Mouse (Mus musculus): ENCODE results near the gene Mib2. TPM values are rescaled to one million over a fixed set of nuclear protein-coding genes. Genes with fewer than 3 reads are reported as not detected.
"Not testable (repeated sequence)": the region's sequence is repeated elsewhere in the genome, so short reads cannot be mapped to it uniquely, and the experiment has no call there.

Gene Mib2
- polyA plus RNA-seq, 1 experiment: 34.2 TPM

- TF ChIP-seq GATA1 (IDR thresholded peaks at IDR 0.05; ENCODE audit: low read length): no peak
Measured at GRCm38 (mm10) chr4:155649355-155649754, 19.6 kb downstream of the Mib2 start.

- TF ChIP-seq GATA1 (IDR thresholded peaks at IDR 0.05; ENCODE audit: low read length): no peak
Measured at GRCm38 (mm10) chr4:155645721-155646120, 23.3 kb downstream of the Mib2 start.

- not testable (repeated sequence) for TF ChIP-seq GATA1 (IDR thresholded peaks at IDR 0.05; ENCODE audit: low read length)
Measured at GRCm38 (mm10) chr4:155645308-155645707, 23.7 kb downstream of the Mib2 start, which contains the start of gene Gm10563. TSS of gene Gm10563 (minus strand) at chr4:155645408.

GRCm38 (mm10) chr4:155643531-155643930 is 25.5 kb downstream of the Mib2 start:
- TF ChIP-seq GATA1 (IDR thresholded peaks at IDR 0.05; ENCODE audit: low read length): no peak

GRCm38 (mm10) chr4:155635766-155636499 is 33.1 kb downstream of the Mib2 start:
- no peak for TF ChIP-seq GATA1 (IDR thresholded peaks at IDR 0.05; ENCODE audit: low read length)

GRCm38 (mm10) chr4:155630267-155630666 is 38.7 kb downstream of the Mib2 start:
- no peak for TF ChIP-seq GATA1 (IDR thresholded peaks at IDR 0.05; ENCODE audit: low read length)

- TF ChIP-seq GATA1 (IDR thresholded peaks at IDR 0.05; ENCODE audit: low read length): no peak
Measured at GRCm38 (mm10) chr4:155624338-155625291, 44.4 kb downstream of the Mib2 start, which contains the start of gene Cdk11b. TSS of gene Cdk11b (plus strand) at chr4:155624854.

- TF ChIP-seq GATA1 (IDR thresholded peaks at IDR 0.05; ENCODE audit: low read length): no peak
Measured at GRCm38 (mm10) chr4:155618321-155618720, 50.7 kb downstream of the Mib2 start.

- TF ChIP-seq GATA1 (IDR thresholded peaks at IDR 0.05; ENCODE audit: low read length): no peak
Measured at GRCm38 (mm10) chr4:155613264-155613663, 55.7 kb downstream of the Mib2 start.

GRCm38 (mm10) chr4:155611860-155612259 is 57.1 kb downstream of the Mib2 start:
- no peak for TF ChIP-seq GATA1 (IDR thresholded peaks at IDR 0.05; ENCODE audit: low read length)

- TF ChIP-seq GATA1 (IDR thresholded peaks at IDR 0.05; ENCODE audit: low read length): no peak
Measured at GRCm38 (mm10) chr4:155606825-155607224, 62.2 kb downstream of the Mib2 start.

- no peak for TF ChIP-seq GATA1 (IDR thresholded peaks at IDR 0.05; ENCODE audit: low read length)
Measured at GRCm38 (mm10) chr4:155605132-155605531, 63.9 kb downstream of the Mib2 start.

Other genes starting within 250 kb of the Mib2 start
- not detected in 2 replicates for gene Tmem52, start 200.1 kb downstream of the Mib2 start, polyA plus RNA-seq (2012)
- gene Gnb1, start 177.8 kb downstream of the Mib2 start, polyA plus RNA-seq (2012): 30.2 and 42.8 TPM in 2 replicates
- 69.0 and 74.8 TPM in 2 replicates for gene Nadk, start 106.8 kb downstream of the Mib2 start, polyA plus RNA-seq (2012)
- gene Slc35e2, start 67.8 kb downstream of the Mib2 start, polyA plus RNA-seq (2012): 2.6 TPM in 2 replicates
- 112 and 114 TPM in 2 replicates for gene Cdk11b, start 44.3 kb downstream of the Mib2 start, polyA plus RNA-seq (2012)
- gene Gm10563, start 23.8 kb downstream of the Mib2 start, polyA plus RNA-seq (2012): not detected in 2 replicates
- 0.08 and 0.09 TPM in 2 replicates for gene Mmp23, start 15.8 kb downstream of the Mib2 start, polyA plus RNA-seq (2012)
- gene Fndc10, start 25.1 kb upstream of the Mib2 start, polyA plus RNA-seq (2012): not detected in 2 replicates
- gene Ssu72, start 35.6 kb upstream of the Mib2 start, polyA plus RNA-seq (2012): 50.1 and 52.0 TPM in 2 replicates
- 0.73 and 0.79 TPM in 2 replicates for gene Tmem240, start 65.6 kb upstream of the Mib2 start, polyA plus RNA-seq (2012)
- 83.6 and 88.5 TPM in 2 replicates for gene Atad3a, start 91.9 kb upstream of the Mib2 start, polyA plus RNA-seq (2012)
- 0.16 and 0.17 TPM in 2 replicates for gene Vwa1, start 105.5 kb upstream of the Mib2 start, polyA plus RNA-seq (2012)
- 0.02 and 0.06 TPM in 2 replicates for gene Tmem88b, start 116.7 kb upstream of the Mib2 start, polyA plus RNA-seq (2012)
- gene Ankrd65, start 121.2 kb upstream of the Mib2 start, polyA plus RNA-seq (2012): not detected in 2 replicates
- gene Mrpl20, start 133.7 kb upstream of the Mib2 start, polyA plus RNA-seq (2012): 21.2 and 27.9 TPM in 2 replicates
- gene Ccnl2, start 143.3 kb upstream of the Mib2 start, polyA plus RNA-seq (2012): 41.7 and 52.9 TPM in 2 replicates
- 258 and 358 TPM in 2 replicates for gene Aurkaip1, start 162.1 kb upstream of the Mib2 start, polyA plus RNA-seq (2012)
- 0.04 and 0.12 TPM in 2 replicates for gene Mxra8, start 170.5 kb upstream of the Mib2 start, polyA plus RNA-seq (2012)
- 78.6 and 89.0 TPM in 2 replicates for gene Dvl1, start 178.2 kb upstream of the Mib2 start, polyA plus RNA-seq (2012)
- 0.02 and 0.03 TPM in 2 replicates for gene Tas1r3, start 194.2 kb upstream of the Mib2 start, polyA plus RNA-seq (2012)
- 1.7 and 8.0 TPM in 2 replicates for gene Cptp, start 200.2 kb upstream of the Mib2 start, polyA plus RNA-seq (2012)
- 22.3 and 26.6 TPM in 2 replicates for gene Ints11, start 200.3 kb upstream of the Mib2 start, polyA plus RNA-seq (2012)
- gene Pusl1, start 222.6 kb upstream of the Mib2 start, polyA plus RNA-seq (2012): 266 and 325 TPM in 2 replicates
- 37.5 and 47.6 TPM in 2 replicates for gene Acap3, start 222.6 kb upstream of the Mib2 start, polyA plus RNA-seq (2012)

All from G1E-ER4 (cell line).